Mouse (Mus musculus): ENCODE results near the gene Swsap1.
A peak's percentile ranks its signal among the peaks of the same experiment; 100 is the strongest.

Gene Swsap1

GRCm38 (mm10) chr9:21927208-21927753, 28.3 kb upstream of the Swsap1 start, which contains the start of the genes Ccdc159 and Tmem205:
Ccdc159 (plus strand) TSS chr9:21927471.
Tmem205 (minus strand) TSS chr9:21927556.
- DNase-seq (ENCODE audit: low read depth, low spot score): peak; percentile 38
- no peaks in the 10 kb centered on the region for H3K27me3 ChIP-seq (ENCODE audit: control insufficient read depth, insufficient read depth, low read length, poor library complexity, severe bottlenecking)
- H3K36me3 ChIP-seq (ENCODE audit: control insufficient read depth, insufficient read depth, low read length, poor library complexity, severe bottlenecking): no peaks in the 10 kb centered on the region

- no peak for DNase-seq (ENCODE audit: low read depth, low spot score)
- Histone ChIP-seq H3K36me3 (ENCODE audit: control insufficient read depth, insufficient read depth, low read length, poor library complexity, severe bottlenecking) (no peaks in the 10 kb centered on the region), H3K27me3 (ENCODE audit: control insufficient read depth, insufficient read depth, low read length, poor library complexity, severe bottlenecking) (no peaks in the 10 kb centered on the region)
Observed at GRCm38 (mm10) chr9:21929208-21929607, 26.3 kb upstream of the Swsap1 start.

GRCm38 (mm10) chr9:21932006-21932405, 23.5 kb upstream of the Swsap1 start:
- Histone ChIP-seq H3K36me3 (ENCODE audit: control insufficient read depth, insufficient read depth, low read length, poor library complexity, severe bottlenecking) (no peaks in the 10 kb centered on the region), H3K27me3 (ENCODE audit: control insufficient read depth, insufficient read depth, low read length, poor library complexity, severe bottlenecking) (no peaks in the 10 kb centered on the region)
- DNase-seq (ENCODE audit: low read depth, low spot score): no peak

GRCm38 (mm10) chr9:21932445-21933137, 23.0 kb upstream of the Swsap1 start:
- H3K27me3 ChIP-seq (ENCODE audit: control insufficient read depth, insufficient read depth, low read length, poor library complexity, severe bottlenecking): no peaks in the 10 kb centered on the region

GRCm38 (mm10) chr9:21934021-21934420, 21.5 kb upstream of the Swsap1 start:
- no peak for DNase-seq (ENCODE audit: low read depth, low spot score)
- Histone ChIP-seq H3K36me3 (ENCODE audit: control insufficient read depth, insufficient read depth, low read length, poor library complexity, severe bottlenecking) (no peaks in the 10 kb centered on the region), H3K27me3 (ENCODE audit: control insufficient read depth, insufficient read depth, low read length, poor library complexity, severe bottlenecking) (no peaks in the 10 kb centered on the region)

More at GRCm38 (mm10) chr9:21932445-21933137, 23.0 kb upstream of the Swsap1 start:
- no peak for DNase-seq (ENCODE audit: low read depth, low spot score)
- H3K36me3 ChIP-seq (ENCODE audit: control insufficient read depth, insufficient read depth, low read length, poor library complexity, severe bottlenecking): no peaks in the 10 kb centered on the region

GRCm38 (mm10) chr9:21935466-21936131, 20.0 kb upstream of the Swsap1 start:
- H3K27me3 ChIP-seq (ENCODE audit: control insufficient read depth, insufficient read depth, low read length, poor library complexity, severe bottlenecking): no peaks in the 10 kb centered on the region
- no peak for DNase-seq (ENCODE audit: low read depth, low spot score)
- no peaks in the 10 kb centered on the region for H3K36me3 ChIP-seq (ENCODE audit: control insufficient read depth, insufficient read depth, low read length, poor library complexity, severe bottlenecking)

GRCm38 (mm10) chr9:21936692-21937570, 18.6 kb upstream of the Swsap1 start, which contains the start of gene Plppr2:
Plppr2 (plus strand) TSS chr9:21937033.
- no peaks in the 10 kb centered on the region for H3K27me3 ChIP-seq (ENCODE audit: control insufficient read depth, insufficient read depth, low read length, poor library complexity, severe bottlenecking)
- H3K36me3 ChIP-seq (ENCODE audit: control insufficient read depth, insufficient read depth, low read length, poor library complexity, severe bottlenecking): no peaks in the 10 kb centered on the region
- peak; percentile 87 for DNase-seq (ENCODE audit: low read depth, low spot score)

- no peak for DNase-seq (ENCODE audit: low read depth, low spot score)
- H3K36me3 ChIP-seq (ENCODE audit: control insufficient read depth, insufficient read depth, low read length, poor library complexity, severe bottlenecking): no peaks in the 10 kb centered on the region
- H3K27me3 ChIP-seq (ENCODE audit: control insufficient read depth, insufficient read depth, low read length, poor library complexity, severe bottlenecking): no peaks in the 10 kb centered on the region
Observed at GRCm38 (mm10) chr9:21937711-21938175, 17.8 kb upstream of the Swsap1 start.

GRCm38 (mm10) chr9:21938234-21938855, 17.2 kb upstream of the Swsap1 start:
- Histone ChIP-seq H3K36me3 (ENCODE audit: control insufficient read depth, insufficient read depth, low read length, poor library complexity, severe bottlenecking) (no peaks in the 10 kb centered on the region), H3K27me3 (ENCODE audit: control insufficient read depth, insufficient read depth, low read length, poor library complexity, severe bottlenecking) (no peaks in the 10 kb centered on the region)
- DNase-seq (ENCODE audit: low read depth, low spot score): no peak

GRCm38 (mm10) chr9:21943046-21943445, 12.5 kb upstream of the Swsap1 start:
- H3K27me3 ChIP-seq (ENCODE audit: control insufficient read depth, insufficient read depth, low read length, poor library complexity, severe bottlenecking): no peaks in the 10 kb centered on the region; the same call in 1 of the 2 replicates
- no peaks in the 10 kb centered on the region for H3K36me3 ChIP-seq (ENCODE audit: control insufficient read depth, insufficient read depth, low read length, poor library complexity, severe bottlenecking)
- no peak for DNase-seq (ENCODE audit: low read depth, low spot score)

GRCm38 (mm10) chr9:21943638-21944037, 11.9 kb upstream of the Swsap1 start:
- no peak for DNase-seq (ENCODE audit: low read depth, low spot score)
- H3K36me3 ChIP-seq (ENCODE audit: control insufficient read depth, insufficient read depth, low read length, poor library complexity, severe bottlenecking): no peaks in the 10 kb centered on the region
- no peaks in the 10 kb centered on the region; the same call in 1 of the 2 replicates for H3K27me3 ChIP-seq (ENCODE audit: control insufficient read depth, insufficient read depth, low read length, poor library complexity, severe bottlenecking)

GRCm38 (mm10) chr9:21944267-21944666, 11.3 kb upstream of the Swsap1 start:
- Histone ChIP-seq H3K27me3 (ENCODE audit: control insufficient read depth, insufficient read depth, low read length, poor library complexity, severe bottlenecking) (no peaks in the 10 kb centered on the region; the same call in 1 of the 2 replicates), H3K36me3 (ENCODE audit: control insufficient read depth, insufficient read depth, low read length, poor library complexity, severe bottlenecking) (no peaks in the 10 kb centered on the region)
- DNase-seq (ENCODE audit: low read depth, low spot score): no peak

- Histone ChIP-seq H3K36me3 (ENCODE audit: control insufficient read depth, insufficient read depth, low read length, poor library complexity, severe bottlenecking) (no peaks in the 10 kb centered on the region), H3K27me3 (ENCODE audit: control insufficient read depth, insufficient read depth, low read length, poor library complexity, severe bottlenecking) (no peaks in the 10 kb centered on the region; the same call in 1 of the 2 replicates)
- DNase-seq (ENCODE audit: low read depth, low spot score): no peak
Observed at GRCm38 (mm10) chr9:21947540-21948130, 7.9 kb upstream of the Swsap1 start.

Measured in splenic B cell, adult 2 months (primary cell).